Mouse (Mus musculus) C2C12 (cell line): ENCODE measurements around the gene Tspan10.

Experiments
- CEBPB ChIP-seq: IDR thresholded peaks from one replicate; pipeline ENCODE4 v1.6.1; 2011; ENCODE audit warnings: low read depth, mild to moderate bottlenecking, control low read depth, moderate library complexity
- CTCF ChIP-seq: IDR thresholded peaks from one replicate; pipeline ENCODE4 v1.5.1; 2011; ENCODE audit not compliant: control insufficient read depth, insufficient read depth, insufficient read length
- FOSL1 ChIP-seq: IDR thresholded peaks from one replicate; pipeline ENCODE4 v1.8.0; 2011; ENCODE audit warnings: mild to moderate bottlenecking, low read length; ENCODE audit not compliant: poor library complexity, insufficient read depth, severe bottlenecking
- MAX ChIP-seq: IDR thresholded peaks from one replicate; pipeline ENCODE4 v1.6.1; 2011; ENCODE audit warnings: mild to moderate bottlenecking, control low read depth
- MYOD1 ChIP-seq: IDR thresholded peaks from one replicate; pipeline ENCODE4 v1.6.1; 2011; ENCODE audit warnings: low read depth; ENCODE audit not compliant: control insufficient read depth, insufficient read length
- USF1 ChIP-seq: IDR thresholded peaks from one replicate; pipeline ENCODE4 v1.6.1; 2011; ENCODE audit warnings: low read depth, mild to moderate bottlenecking, control low read depth, moderate library complexity

DNA sequence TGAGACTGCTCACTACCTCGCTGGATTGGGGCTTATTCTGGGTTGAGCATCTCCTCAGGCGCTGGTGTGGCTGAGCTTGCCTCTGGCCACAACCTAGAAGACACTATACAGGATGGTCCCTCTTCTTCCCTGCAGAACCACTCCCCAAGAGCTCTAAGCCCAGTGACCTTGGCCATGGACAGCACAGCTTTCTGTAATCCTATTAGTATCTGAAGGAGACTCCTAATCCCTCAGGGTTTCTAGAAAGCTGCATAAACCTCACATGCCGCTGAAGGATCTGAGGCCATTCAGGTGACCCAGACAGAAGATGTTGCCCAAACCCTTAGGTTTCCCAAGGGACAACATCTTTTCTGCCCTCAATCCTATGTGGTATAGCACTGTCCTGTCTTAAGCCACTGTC is 9.8 kb downstream of the Tspan10 start:
- TF ChIP-seq CTCF (no peak), FOSL1 (no peak), USF1 (no peak), MYOD1 (no peak), MAX (no peak), CEBPB (no peak)
